Mouse (Mus musculus) testis, postnatal 10 days (tissue): ENCODE results near the gene Psen1.

Experiments
- DNase-seq: peaks from one replicate; pipeline ENCODE4 v3.0.0; 2021; ENCODE audit warnings: low spot score

The Psen1 gene

GRCm38 (mm10) chr12:83780181-83780580 lies 92.2 kb downstream of the Psen1 start:
- no peak for DNase-seq

GRCm38 (mm10) chr12:83781204-83781603 lies 93.3 kb downstream of the Psen1 start:
- DNase-seq: no peak

- DNase-seq: no peak
These were observed 93.8 kb downstream of the Psen1 start for GRCm38 (mm10) chr12:83781640-83782278.

GRCm38 (mm10) chr12:83782669-83783068 lies 94.7 kb downstream of the Psen1 start:
- peak; percentile 39 for DNase-seq
